Mouse (Mus musculus) thymus, adult 18-20 months (tissue): ENCODE data around the gene Cyp2t4.
A peak's percentile ranks its signal among the peaks of the same experiment; 100 is the strongest.

Source experiments
- DNase-seq, 2 experiments: peaks; one replicate each; pipeline ENCODE4 v3.0.0; 2022; ENCODE audit warnings: mixed read lengths in 2 of 2

Gene Cyp2t4

GRCm38 (mm10) chr7:27162780-27163449 is 9.4 kb downstream of the Cyp2t4 start:
- no peak for DNase-seq

GRCm38 (mm10) chr7:27163450-27163805 is 9.9 kb downstream of the Cyp2t4 start:
- no peak for DNase-seq

- no peak for DNase-seq
Observed at GRCm38 (mm10) chr7:27164112-27164947, 10.8 kb downstream of the Cyp2t4 start.

- peak in 1 of 2 experiments; percentile 40 for DNase-seq
Observed at GRCm38 (mm10) chr7:27165007-27165655, 11.6 kb downstream of the Cyp2t4 start.

- no peak for DNase-seq
Observed at GRCm38 (mm10) chr7:27165696-27166095, 12.2 kb downstream of the Cyp2t4 start.

- peak; percentile 81 to 83 for DNase-seq
Observed at GRCm38 (mm10) chr7:27166229-27166613, 12.7 kb downstream of the Cyp2t4 start.

GRCm38 (mm10) chr7:27166614-27167474 is 13.3 kb downstream of the Cyp2t4 start, which contains the start of gene Egln2:
Gene Egln2, minus strand, starts transcription at chr7:27166802.
- DNase-seq, result peak; percentile 89 to 94

GRCm38 (mm10) chr7:27167475-27168094 is 14.1 kb downstream of the Cyp2t4 start:
- no peak for DNase-seq

- no peak for DNase-seq
Observed at GRCm38 (mm10) chr7:27168371-27168770, 14.9 kb downstream of the Cyp2t4 start.

- no peak for DNase-seq
Observed at GRCm38 (mm10) chr7:27170981-27171380, 17.5 kb downstream of the Cyp2t4 start.

- DNase-seq, result no peak
Observed at GRCm38 (mm10) chr7:27174496-27174895, 21.0 kb downstream of the Cyp2t4 start.

- no peak for DNase-seq
Observed at GRCm38 (mm10) chr7:27174896-27175295, 21.4 kb downstream of the Cyp2t4 start.

GRCm38 (mm10) chr7:27177942-27178323 is 24.4 kb downstream of the Cyp2t4 start:
- no peak for DNase-seq

- DNase-seq, result peak; percentile 99 to 100
Observed at GRCm38 (mm10) chr7:27178324-27179216, 25.1 kb downstream of the Cyp2t4 start, which contains the start of gene Rab4b. Gene Rab4b, minus strand, starts transcription at chr7:27178896.

GRCm38 (mm10) chr7:27179217-27179918 is 25.9 kb downstream of the Cyp2t4 start:
- DNase-seq, result no peak

GRCm38 (mm10) chr7:27180036-27180435 is 26.5 kb downstream of the Cyp2t4 start:
- no peak for DNase-seq

GRCm38 (mm10) chr7:27180837-27181695 is 27.6 kb downstream of the Cyp2t4 start, which contains the start of the genes Gm21983 and Mia:
Gene Gm21983, minus strand, starts transcription at chr7:27181086.
Gene Mia, minus strand, starts transcription at chr7:27181157.
- no peak for DNase-seq

- no peak for DNase-seq
Observed at GRCm38 (mm10) chr7:27182498-27182897, 29.0 kb downstream of the Cyp2t4 start.

- DNase-seq, result peak in 1 of 2 experiments; percentile 26
Observed at GRCm38 (mm10) chr7:27184964-27185363, 31.4 kb downstream of the Cyp2t4 start.
